Mouse (Mus musculus): ENCODE measurements around the gene Zfp365. TPM values are rescaled to one million over a fixed set of nuclear protein-coding genes. Genes with fewer than 3 reads are reported as not detected.

Zfp365 gene
- polyA plus RNA-seq, 1 experiment from 2014 or later = 0.70 TPM

DNA sequence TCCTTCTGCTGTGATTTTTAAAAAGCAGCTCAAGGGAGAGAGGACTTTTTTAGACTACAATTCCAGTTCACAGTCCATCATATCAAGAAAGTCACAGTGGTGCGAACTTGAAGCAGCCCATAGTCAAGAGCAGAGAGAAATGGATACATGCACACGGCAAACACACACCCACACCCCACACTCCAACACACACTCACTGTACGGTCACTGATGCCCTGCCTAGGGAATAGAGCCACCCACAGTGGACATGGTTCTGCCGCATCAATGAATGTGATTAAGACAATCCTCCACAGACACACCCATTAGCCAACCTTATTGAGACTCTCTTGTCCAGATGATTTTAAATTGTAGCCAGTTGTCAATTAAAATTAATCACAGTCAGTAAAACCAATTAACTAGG is 4.5 kb downstream of the Zfp365 start:
- 95% methylated on average over 4 of the region's 4 CpGs for WGBS
- ATAC-seq = no peak

GRCm38 (mm10) chr10:67906926-67907325 is 5.5 kb downstream of the Zfp365 start:
- Histone ChIP-seq H3K27me3 (replicated peaks; ENCODE audit: control insufficient read depth, insufficient read depth, low read length) (no peaks in the 10 kb centered on the region), H3K4me1 (ENCODE audit: control insufficient read depth, insufficient read depth, low read length) (0 out of 2 replicates have a peak, but pooled peaks cover 4% of the 10 kb centered on the region), H3K4me3 (ENCODE audit: low read length) (no peak overlapping the region), H3K4me2 (ENCODE audit: low read depth, low read length) (no peak overlapping the region), H3K27ac (ENCODE audit: low read length) (no peak overlapping the region), H3K36me3 (ENCODE audit: control insufficient read depth, insufficient read depth, low read length) (no peaks in the 10 kb centered on the region), H3K9me3 (ENCODE audit: control insufficient read depth, low read length) (no peaks in the 10 kb centered on the region), H3K9ac (ENCODE audit: low read depth, low read length) (no peak overlapping the region)
- 89% methylated on average over 2 of the region's 2 CpGs for WGBS
- ATAC-seq = no peak

More for the DNA sequence above, 4.5 kb downstream of the Zfp365 start:
- Histone ChIP-seq H3K4me3 (ENCODE audit: low read length) (no peak overlapping the region), H3K9me3 (ENCODE audit: control insufficient read depth, low read length) (no peaks in the 10 kb centered on the region), H3K27ac (ENCODE audit: low read length) (no peak overlapping the region), H3K9ac (ENCODE audit: low read depth, low read length) (no peak overlapping the region), H3K27me3 (replicated peaks; ENCODE audit: control insufficient read depth, insufficient read depth, low read length) (no peaks in the 10 kb centered on the region), H3K36me3 (ENCODE audit: control insufficient read depth, insufficient read depth, low read length) (no peaks in the 10 kb centered on the region), H3K4me2 (ENCODE audit: low read depth, low read length) (no peak overlapping the region), H3K4me1 (ENCODE audit: control insufficient read depth, insufficient read depth, low read length) (0 out of 2 replicates have a peak, but pooled peaks cover 6% of the 10 kb centered on the region)

DNA sequence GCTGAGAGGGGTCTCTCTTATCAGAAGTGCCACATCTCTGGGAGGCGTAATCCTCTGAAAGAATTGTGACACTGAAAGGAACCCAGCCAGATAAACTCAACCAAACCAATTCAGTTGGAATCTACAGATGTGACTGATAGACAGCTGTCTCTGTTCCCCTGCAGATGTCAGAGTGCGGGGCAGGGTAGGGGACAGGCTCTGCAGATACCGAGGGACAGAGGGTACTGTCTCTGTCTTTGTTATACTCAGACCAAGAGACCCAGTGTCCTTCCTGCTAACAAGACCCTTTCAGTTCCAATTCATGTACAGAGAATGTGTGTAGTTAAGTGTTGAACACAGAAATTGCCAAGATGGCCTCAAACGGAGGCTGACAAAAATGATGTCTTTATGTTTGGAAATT is 6.4 kb downstream of the Zfp365 start:
- Histone ChIP-seq H3K9me3 (ENCODE audit: control insufficient read depth, low read length) (no peaks in the 10 kb centered on the region), H3K27me3 (replicated peaks; ENCODE audit: control insufficient read depth, insufficient read depth, low read length) (no peaks in the 10 kb centered on the region), H3K4me1 (ENCODE audit: control insufficient read depth, insufficient read depth, low read length) (no peaks in the 10 kb centered on the region), H3K27ac (ENCODE audit: low read length) (no peak overlapping the region), H3K4me3 (ENCODE audit: low read length) (no peak overlapping the region), H3K36me3 (ENCODE audit: control insufficient read depth, insufficient read depth, low read length) (no peaks in the 10 kb centered on the region), H3K9ac (ENCODE audit: low read depth, low read length) (no peak overlapping the region), H3K4me2 (ENCODE audit: low read depth, low read length) (no peak overlapping the region)
- 80% methylated on average over 4 of the region's 4 CpGs for WGBS
- no peak for ATAC-seq

- Histone ChIP-seq H3K27ac (ENCODE audit: low read length) (no peak overlapping the region), H3K4me3 (ENCODE audit: low read length) (no peak overlapping the region)
These were observed 9.1 kb downstream of the Zfp365 start for GRCm38 (mm10) chr10:67903387-67903786.

GRCm38 (mm10) chr10:67901179-67901578 is 11.3 kb downstream of the Zfp365 start:
- 51% methylated on average over 5 of the region's 5 CpGs for WGBS
- H3K27ac ChIP-seq (ENCODE audit: low read length) = no peak overlapping the region
- ATAC-seq = no peak
- H3K36me3 ChIP-seq (ENCODE audit: control insufficient read depth, insufficient read depth, low read length) = no peaks in the 10 kb centered on the region
- H3K4me2 ChIP-seq (ENCODE audit: low read depth, low read length) = no peak overlapping the region
- H3K4me1 ChIP-seq (ENCODE audit: control insufficient read depth, insufficient read depth, low read length) = no peaks in the 10 kb centered on the region
- no peaks in the 10 kb centered on the region for H3K9me3 ChIP-seq (ENCODE audit: control insufficient read depth, low read length)
- H3K4me3 ChIP-seq (ENCODE audit: low read length) = no peak overlapping the region
- H3K9ac ChIP-seq (ENCODE audit: low read depth, low read length) = no peak overlapping the region
- H3K27me3 ChIP-seq (replicated peaks; ENCODE audit: control insufficient read depth, insufficient read depth, low read length) = no peaks in the 10 kb centered on the region

More at GRCm38 (mm10) chr10:67903387-67903786, 9.1 kb downstream of the Zfp365 start:
- Histone ChIP-seq H3K4me2 (ENCODE audit: low read depth, low read length) (no peak overlapping the region), H3K9ac (ENCODE audit: low read depth, low read length) (no peak overlapping the region), H3K4me1 (ENCODE audit: control insufficient read depth, insufficient read depth, low read length) (no peaks in the 10 kb centered on the region), H3K9me3 (ENCODE audit: control insufficient read depth, low read length) (no peaks in the 10 kb centered on the region), H3K27me3 (replicated peaks; ENCODE audit: control insufficient read depth, insufficient read depth, low read length) (no peaks in the 10 kb centered on the region), H3K36me3 (ENCODE audit: control insufficient read depth, insufficient read depth, low read length) (no peaks in the 10 kb centered on the region)
- no peak for ATAC-seq
- WGBS = 74% methylated on average over 7 of the region's 7 CpGs

GRCm38 (mm10) chr10:67898949-67899675 is 13.3 kb downstream of the Zfp365 start:
- no peak for ATAC-seq
- Histone ChIP-seq H3K9me3 (ENCODE audit: control insufficient read depth, low read length) (no peaks in the 10 kb centered on the region), H3K4me3 (ENCODE audit: low read length) (no peak overlapping the region), H3K9ac (ENCODE audit: low read depth, low read length) (no peak overlapping the region), H3K27ac (ENCODE audit: low read length) (no peak overlapping the region), H3K4me1 (ENCODE audit: control insufficient read depth, insufficient read depth, low read length) (no peaks in the 10 kb centered on the region), H3K36me3 (ENCODE audit: control insufficient read depth, insufficient read depth, low read length) (no peaks in the 10 kb centered on the region), H3K27me3 (replicated peaks; ENCODE audit: control insufficient read depth, insufficient read depth, low read length) (no peaks in the 10 kb centered on the region), H3K4me2 (ENCODE audit: low read depth, low read length) (no peak overlapping the region)
- WGBS = 70% methylated on average over 4 of the region's 4 CpGs

- Histone ChIP-seq H3K9ac (ENCODE audit: low read depth, low read length) (no peak overlapping the region), H3K4me1 (ENCODE audit: control insufficient read depth, insufficient read depth, low read length) (no peaks in the 10 kb centered on the region), H3K27ac (ENCODE audit: low read length) (no peak overlapping the region), H3K4me3 (ENCODE audit: low read length) (no peak overlapping the region), H3K9me3 (ENCODE audit: control insufficient read depth, low read length) (no peaks in the 10 kb centered on the region), H3K4me2 (ENCODE audit: low read depth, low read length) (no peak overlapping the region), H3K36me3 (ENCODE audit: control insufficient read depth, insufficient read depth, low read length) (no peaks in the 10 kb centered on the region), H3K27me3 (replicated peaks; ENCODE audit: control insufficient read depth, insufficient read depth, low read length) (no peaks in the 10 kb centered on the region)
- no peak for ATAC-seq
- 92% methylated on average over 9 of the region's 9 CpGs for WGBS
These were observed 14.0 kb downstream of the Zfp365 start for GRCm38 (mm10) chr10:67898355-67898935.

GRCm38 (mm10) chr10:67897281-67897680 is 15.2 kb downstream of the Zfp365 start:
- no peaks in the 10 kb centered on the region for H3K36me3 ChIP-seq (ENCODE audit: control insufficient read depth, insufficient read depth, low read length)
- 86% methylated on average over 6 of the region's 6 CpGs for WGBS
- no peak for ATAC-seq
- H3K4me3 ChIP-seq (ENCODE audit: low read length) = no peak overlapping the region
- H3K4me2 ChIP-seq (ENCODE audit: low read depth, low read length) = no peak overlapping the region
- H3K27me3 ChIP-seq (replicated peaks; ENCODE audit: control insufficient read depth, insufficient read depth, low read length) = no peaks in the 10 kb centered on the region
- H3K9ac ChIP-seq (ENCODE audit: low read depth, low read length) = no peak overlapping the region
- no peak overlapping the region for H3K27ac ChIP-seq (ENCODE audit: low read length)
- H3K4me1 ChIP-seq (ENCODE audit: control insufficient read depth, insufficient read depth, low read length) = no peaks in the 10 kb centered on the region
- no peaks in the 10 kb centered on the region for H3K9me3 ChIP-seq (ENCODE audit: control insufficient read depth, low read length)

- Histone ChIP-seq H3K36me3 (ENCODE audit: control insufficient read depth, insufficient read depth, low read length) (no peaks in the 10 kb centered on the region), H3K27ac (ENCODE audit: low read length) (no peak overlapping the region), H3K9ac (ENCODE audit: low read depth, low read length) (no peak overlapping the region), H3K4me2 (ENCODE audit: low read depth, low read length) (no peak overlapping the region), H3K4me1 (ENCODE audit: control insufficient read depth, insufficient read depth, low read length) (no peaks in the 10 kb centered on the region), H3K27me3 (replicated peaks; ENCODE audit: control insufficient read depth, insufficient read depth, low read length) (no peaks in the 10 kb centered on the region), H3K4me3 (ENCODE audit: low read length) (no peak overlapping the region), H3K9me3 (ENCODE audit: control insufficient read depth, low read length) (no peaks in the 10 kb centered on the region)
- 86% methylated on average over 7 of the region's 7 CpGs for WGBS
- ATAC-seq = no peak
These were observed 17.8 kb downstream of the Zfp365 start for GRCm38 (mm10) chr10:67894683-67895082.
